ENCODE assay signal across 8 mouse cellular contexts in genomic region chrX:102250150-102250890, GRCm38 (mm10). TPM values are rescaled to one million over a fixed set of nuclear protein-coding genes. Genes with fewer than 3 reads are reported as not detected.
DNase-seq lines count a peak whose midpoint lies in the region; ATAC-seq and TF ChIP-seq lines count a peak whose summit lies in the region.

No protein-coding gene starts in this region.

- peaks cover 22% of the 10 kb centered on the region for H3K27me3 ChIP-seq in ES-Bruce4 (ENCODE audit: control insufficient read depth, insufficient read depth, low read length, poor library complexity, severe bottlenecking)
- peaks cover 53% of the 10 kb centered on the region for H3K27me3 ChIP-seq in intestine, embryonic 14.5 days (replicated peaks; ENCODE audit: control insufficient read depth, insufficient read depth, low read length)
- H3K27me3 ChIP-seq in midbrain, embryonic 11.5 days (ENCODE audit: control insufficient read depth, insufficient read depth, low read length) = peaks cover 30% of the 10 kb centered on the region

- peak overlapping the region; percentile 78 for H3K4me2 ChIP-seq in intestine, embryonic 14.5 days (ENCODE audit: low read length)
- peak overlapping the region; percentile 76 for H3K4me2 ChIP-seq in midbrain, embryonic 11.5 days

- TF ChIP-seq POLR2A in ES-Bruce4 (IDR thresholded peaks at IDR 0.05; ENCODE audit: insufficient read depth, low read length) = no peak
- TF ChIP-seq POLR2A in embryonic fibroblast, embryonic 13.5 days (IDR thresholded peaks at IDR 0.05; ENCODE audit: low read depth, low read length) = no peak

- no peaks in the 10 kb centered on the region for H3K9me3 ChIP-seq in ES-Bruce4 (replicated peaks; ENCODE audit: control insufficient read depth, insufficient read depth, low read length, poor library complexity, severe bottlenecking)
- no peaks in the 10 kb centered on the region for H3K9me3 ChIP-seq in intestine, embryonic 14.5 days (ENCODE audit: control insufficient read depth, low read length)
- H3K9me3 ChIP-seq in midbrain, embryonic 11.5 days (ENCODE audit: control insufficient read depth, low read length) = no peaks in the 10 kb centered on the region

- no peaks in the 10 kb centered on the region for H3K36me3 ChIP-seq in ES-Bruce4 (ENCODE audit: control insufficient read depth, insufficient read depth, low read length, poor library complexity, severe bottlenecking)
- H3K36me3 ChIP-seq in intestine, embryonic 14.5 days (ENCODE audit: control insufficient read depth, insufficient read depth, low read length) = no peaks in the 10 kb centered on the region
- no peaks in the 10 kb centered on the region for H3K36me3 ChIP-seq in midbrain, embryonic 11.5 days (ENCODE audit: control insufficient read depth, insufficient read depth, low read length)

- no peaks in the 10 kb centered on the region for H3K4me1 ChIP-seq in ES-Bruce4 (ENCODE audit: control insufficient read depth, insufficient read depth, low read length)
- H3K4me1 ChIP-seq in embryonic fibroblast, embryonic 13.5 days (ENCODE audit: control insufficient read depth, insufficient read depth, low read length) = no peaks in the 10 kb centered on the region
- H3K4me1 ChIP-seq in intestine, embryonic 14.5 days (replicated peaks; ENCODE audit: control insufficient read depth, insufficient read depth, low read length) = no peaks in the 10 kb centered on the region
- H3K4me1 ChIP-seq in midbrain, embryonic 11.5 days (ENCODE audit: control insufficient read depth, insufficient read depth, low read length) = no peaks in the 10 kb centered on the region

- peak overlapping the region; percentile 63 for H3K9ac ChIP-seq in ES-Bruce4 (ENCODE audit: low read depth, poor library complexity, severe bottlenecking)
- no peak overlapping the region for H3K9ac ChIP-seq in intestine, embryonic 14.5 days (ENCODE audit: low read length)
- peak overlapping the region; percentile 33; the same call in 1 of the 2 replicates for H3K9ac ChIP-seq in midbrain, embryonic 11.5 days (ENCODE audit: low read length)

- TF ChIP-seq CTCF in ES-Bruce4 (IDR thresholded peaks at IDR 0.05; ENCODE audit: low read depth, low read length) = no peak
- no peak for TF ChIP-seq CTCF in embryonic fibroblast, embryonic 13.5 days (IDR thresholded peaks at IDR 0.05; ENCODE audit: borderline replicate concordance, insufficient read depth, low read length)

- ATAC-seq in intestine, embryonic 14.5 days (replicated peaks; ENCODE audit: low FRiP score, low TSS enrichment, low read depth) = no peak
- no peak for ATAC-seq in midbrain, embryonic 11.5 days (ENCODE audit: low FRiP score)

- WGBS in intestine, embryonic 14.5 days = 15% methylated on average over 60 of the region's 68 CpGs
- 10% methylated on average over 48 of the region's 68 CpGs for WGBS in midbrain, embryonic 11.5 days

- peak; percentile 19 to 37 for DNase-seq in cerebellum, postnatal 10 days
- no peak for DNase-seq in cerebellum, adult 9-11 months
- DNase-seq in intestine, embryonic 14.5 days (ENCODE audit: low spot score) = peak; percentile 53
- DNase-seq in midbrain, embryonic 11.5 days (ENCODE audit: low spot score, missing footprints) = peak; percentile 90
- DNase-seq in testis, postnatal 14 days (ENCODE audit: low spot score) = peak; percentile 13
- DNase-seq in spleen, adult 18-20 months = no peak

- no peak for TF ChIP-seq EP300 in ES-Bruce4 (IDR thresholded peaks at IDR 0.05; ENCODE audit: insufficient read depth, low read depth, low read length)

- no peak overlapping the region for H3K27ac ChIP-seq in ES-Bruce4 (ENCODE audit: insufficient read depth, low read length)
- no peak overlapping the region for H3K27ac ChIP-seq in embryonic fibroblast, embryonic 13.5 days (ENCODE audit: insufficient read depth, low read length)
- H3K27ac ChIP-seq in intestine, embryonic 14.5 days (ENCODE audit: low read depth) = no peak overlapping the region
- no peak overlapping the region for H3K27ac ChIP-seq in midbrain, embryonic 11.5 days (ENCODE audit: low read depth, low read length)

- H3K4me3 ChIP-seq in ES-Bruce4 (ENCODE audit: low read depth, low read length) = peak overlapping the region; percentile 77
- peak overlapping the region; percentile 41 for H3K4me3 ChIP-seq in embryonic fibroblast, embryonic 13.5 days (ENCODE audit: insufficient read depth, low read length)
- peak overlapping the region; percentile 44 for H3K4me3 ChIP-seq in intestine, embryonic 14.5 days (ENCODE audit: low read depth, low read length)
- peak overlapping the region; percentile 42 for H3K4me3 ChIP-seq in midbrain, embryonic 11.5 days (ENCODE audit: low read depth, low read length)

RNA-seq across cellular contexts. Expression of gene Cited1, which starts 1.7 kb away (rescaled TPM):
- polyA plus RNA-seq in ES-Bruce4 (2011; ENCODE audit: insufficient read depth, insufficient read length, low read depth, missing spikeins) = 9.5 and 10.7 TPM in 2 replicates
- not detected in 2 replicates for polyA plus RNA-seq in embryonic fibroblast, embryonic 13.5 days (2011; ENCODE audit: insufficient read length, low read depth, missing spikeins)
- polyA plus RNA-seq in intestine, embryonic 14.5 days (2014; fragmentation: Nextera tagmentation; extraction: Ambion mirVana) = 4.9 and 5.6 TPM in 2 replicates
- polyA plus RNA-seq in midbrain, embryonic 11.5 days (2014; fragmentation: Nextera tagmentation; extraction: Ambion mirVana) = 7.1 and 9.4 TPM in 2 replicates

Comparison
In these comparisons a context has a peak if more than half of its experiments do, and no peak if none do; other contexts are left out.
1. DNase-seq: peak in cerebellum, postnatal 10 days (2 of 2), intestine, embryonic 14.5 days (single experiment), midbrain, embryonic 11.5 days (single experiment) and testis, postnatal 14 days (single experiment); none in cerebellum, adult 9-11 months (single experiment) and spleen, adult 18-20 months (0 of 2).
2. Peak in every context shown above with its lines, with median percentiles within 50 percentile points of each other: H3K4me3 ChIP-seq.